Mouse (Mus musculus): ENCODE measurements around the gene Tcp11l1. TPM values are rescaled to one million over a fixed set of nuclear protein-coding genes. Genes with fewer than 3 reads are reported as not detected.

The Tcp11l1 gene
- 10 to 100 TPM; 40.8 to 44.0 TPM for total RNA-seq (2021)

DNA sequence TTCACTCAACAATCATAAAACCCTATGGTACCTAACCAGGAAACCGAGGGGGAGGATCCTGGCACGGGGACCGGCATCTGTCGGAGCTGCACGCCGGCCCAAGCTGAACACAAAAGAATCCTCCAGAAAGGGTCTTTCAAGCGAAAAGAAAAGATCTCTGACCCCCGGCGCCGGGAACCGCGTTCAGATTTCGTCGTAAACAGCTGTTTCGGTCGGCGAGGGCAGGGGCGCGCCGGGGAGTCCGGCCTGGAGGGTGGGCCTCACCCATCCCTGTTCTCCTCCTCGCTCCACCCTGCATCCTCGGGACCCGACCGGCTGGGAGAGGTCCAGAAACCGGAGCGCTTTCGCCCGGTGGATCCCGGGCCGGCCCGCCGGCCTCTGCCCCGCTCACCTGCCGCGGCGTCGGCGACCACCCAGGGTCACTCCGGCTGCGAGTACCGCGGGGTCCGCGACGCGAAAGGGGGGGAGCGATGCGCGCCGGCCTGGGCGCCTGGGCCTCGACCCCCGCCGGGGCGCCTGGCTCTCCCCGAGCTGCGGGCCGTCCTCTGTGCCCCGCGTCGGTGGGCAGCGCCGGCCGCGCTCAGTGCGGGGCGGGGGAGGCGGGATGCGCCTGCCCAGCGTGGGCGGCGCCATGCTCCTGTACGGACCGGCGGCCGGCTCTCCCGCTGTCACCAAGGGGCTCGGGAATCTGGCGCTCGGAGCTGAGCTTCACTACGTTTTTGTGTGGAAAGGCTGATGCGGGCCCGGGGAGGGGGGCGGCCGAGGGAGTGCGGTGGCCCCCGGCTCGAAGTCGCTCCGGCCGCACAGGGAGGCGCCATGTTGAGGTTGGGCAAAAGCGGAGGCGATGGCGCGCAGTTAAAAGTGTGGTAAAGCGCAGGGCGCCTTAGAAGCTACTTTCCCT is at the start of gene Tcp11l1:
Tcp11l1 (minus strand) TSS at position 585 of the 901 bp plus-strand sequence.
- peak; percentile 69 to 71 for DNase-seq

- DNase-seq: no peak
Measured at GRCm38 (mm10) chr2:104750611-104751010, 38.6 kb upstream of the Tcp11l1 start.

GRCm38 (mm10) chr2:104748652-104749183 is 36.7 kb upstream of the Tcp11l1 start:
- no peak for DNase-seq

- no peak for DNase-seq
Measured at GRCm38 (mm10) chr2:104746251-104746650, 34.3 kb upstream of the Tcp11l1 start.

DNA sequence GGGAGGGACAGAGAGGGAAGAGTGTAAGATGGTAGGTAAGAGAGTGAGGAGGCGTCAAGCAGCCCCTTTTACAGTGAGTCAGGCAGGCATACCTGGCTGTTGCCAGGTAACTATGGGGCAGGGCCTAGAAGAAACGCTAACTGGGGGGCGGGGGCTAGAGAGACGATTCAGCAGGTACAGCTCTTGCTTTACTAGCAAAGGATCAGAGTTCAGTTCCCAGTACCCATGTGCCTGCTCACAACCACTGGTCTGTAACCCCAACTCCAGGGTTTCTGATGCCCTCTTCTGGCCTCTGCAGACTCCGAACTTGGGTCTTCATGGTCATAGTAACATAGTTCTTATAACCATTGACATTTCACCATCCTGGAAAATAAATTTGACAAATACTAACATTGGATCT is 32.0 kb upstream of the Tcp11l1 start:
- no peak for DNase-seq

GRCm38 (mm10) chr2:104743160-104743559 is 31.2 kb upstream of the Tcp11l1 start:
- no peak for DNase-seq

DNA sequence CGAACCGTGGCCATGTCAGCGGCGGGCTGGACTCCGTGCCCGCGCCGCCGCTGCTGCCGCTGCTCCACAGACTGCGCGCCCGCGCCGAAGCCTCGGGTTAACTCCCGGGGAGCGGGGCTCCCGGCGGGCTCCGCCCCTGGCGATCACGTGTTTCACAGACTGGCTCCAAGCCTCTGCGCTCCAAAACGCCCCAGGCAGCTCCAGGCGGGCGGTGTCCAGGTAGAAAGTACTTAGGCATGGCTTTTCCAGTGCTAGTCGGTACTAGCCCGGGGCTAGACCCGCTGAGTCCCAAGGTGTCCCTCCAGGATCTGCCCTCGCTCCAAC is 30.7 kb upstream of the Tcp11l1 start, which contains the start of gene Depdc7:
Depdc7 (minus strand) TSS at position 138 of the 324 bp plus-strand sequence.
- peak; percentile 82 to 84 for DNase-seq

DNA sequence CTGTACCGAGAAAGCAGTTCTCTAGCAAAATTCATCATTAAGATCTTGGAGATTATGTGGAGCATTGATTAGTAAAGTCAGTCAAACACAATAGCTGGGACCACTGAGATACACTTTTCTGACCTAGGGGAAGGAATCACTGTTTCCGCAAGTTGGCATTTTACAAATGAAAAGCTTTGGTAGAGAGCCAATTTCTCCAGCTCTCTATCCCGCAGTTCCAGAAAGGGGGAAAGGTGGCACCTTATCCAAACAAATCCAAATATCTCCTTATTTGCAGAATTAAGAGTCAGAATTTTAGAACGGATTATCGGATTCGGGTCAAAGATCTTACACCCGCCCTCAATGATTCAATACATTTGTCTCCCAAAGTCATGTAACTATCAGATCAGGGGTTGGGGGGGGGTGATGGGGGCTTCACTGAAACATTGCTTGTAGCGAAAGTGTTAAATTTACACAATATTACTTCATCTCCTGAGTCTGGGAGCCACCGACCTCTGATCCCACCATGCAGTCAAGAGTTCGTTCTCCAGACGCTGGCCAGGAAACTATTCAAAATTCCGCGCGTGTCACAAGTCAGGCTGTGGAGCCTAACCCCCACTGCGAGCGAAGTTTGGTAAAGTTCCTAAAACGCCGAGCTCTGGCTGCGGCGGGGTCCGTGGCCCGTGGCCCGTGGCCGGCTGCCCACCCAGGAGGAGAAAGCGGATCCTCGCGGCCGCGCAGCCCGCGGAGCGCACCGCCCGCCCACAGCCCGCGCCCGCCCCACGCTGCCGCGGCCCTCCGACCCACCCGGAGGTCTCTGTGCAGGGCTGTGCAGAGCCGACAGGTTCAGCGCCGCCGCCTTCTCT is 30.1 kb upstream of the Tcp11l1 start:
- DNase-seq: no peak

DNA sequence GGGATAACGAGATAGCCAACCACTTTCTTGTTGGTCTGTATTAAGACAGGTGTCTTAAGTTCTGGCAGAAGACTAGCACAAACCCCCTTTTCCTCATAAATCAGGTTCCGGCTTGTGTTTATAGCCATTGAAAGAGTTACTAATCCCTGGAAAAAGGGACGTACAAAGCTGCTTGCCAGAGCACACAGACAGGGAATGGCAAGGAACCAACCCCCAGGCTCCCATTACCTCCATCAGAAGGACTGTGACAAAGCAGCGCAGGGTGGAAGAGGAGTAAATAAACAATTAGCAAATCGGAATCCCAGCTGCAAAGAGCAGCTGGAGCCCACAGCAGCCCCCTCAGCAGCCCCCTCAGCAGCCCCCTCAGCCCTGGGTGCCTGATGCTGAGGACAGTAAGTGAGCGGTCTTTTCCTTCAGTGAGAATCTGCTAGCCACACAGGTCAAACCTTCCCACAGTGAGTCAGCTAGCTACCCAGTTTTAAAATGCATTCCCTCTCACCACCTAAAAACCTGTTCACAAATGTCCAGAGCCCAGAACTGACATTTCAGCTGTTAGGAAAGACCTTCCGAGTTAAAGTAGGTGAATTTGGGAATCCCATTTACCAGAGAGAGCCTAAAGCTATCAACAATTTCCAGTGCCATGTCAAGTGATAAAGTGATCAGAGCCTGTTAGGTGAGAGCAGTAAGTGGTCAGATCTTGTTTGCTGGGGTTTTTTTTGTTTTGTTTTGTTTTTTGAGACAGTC is 29.2 kb upstream of the Tcp11l1 start:
- no peak for DNase-seq

DNA sequence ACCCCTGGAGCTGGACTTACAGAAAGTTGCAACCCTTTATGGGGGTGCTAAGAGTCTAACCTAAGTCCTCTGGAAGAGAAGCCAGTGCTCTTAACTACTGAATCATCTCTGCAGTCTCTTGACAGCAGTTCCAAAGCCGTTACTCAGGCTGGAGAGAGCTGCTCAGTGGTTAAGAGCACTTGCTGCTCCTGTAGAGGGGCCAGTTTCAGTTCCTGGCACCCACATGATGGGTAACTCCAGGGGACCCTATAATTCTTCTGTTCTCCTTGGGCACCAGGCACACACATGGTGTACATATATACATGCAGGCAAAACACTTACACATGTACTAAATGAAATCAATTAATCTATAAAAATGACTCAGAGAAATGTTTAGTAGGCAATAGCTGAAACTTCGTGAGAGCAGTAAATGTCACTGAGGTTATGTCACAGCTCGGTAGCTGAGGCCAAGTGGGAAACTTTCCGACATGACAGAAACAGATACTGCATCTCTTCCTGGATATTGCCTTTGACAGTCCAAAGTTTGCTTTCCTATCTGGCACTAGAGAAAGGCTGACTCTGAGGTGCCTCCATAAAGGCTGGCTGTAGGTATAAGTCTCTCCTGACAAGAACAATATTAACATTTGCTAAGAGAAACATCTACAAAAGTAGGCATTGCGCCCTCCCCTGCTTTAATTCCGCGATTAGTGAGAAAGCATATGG is 28.4 kb upstream of the Tcp11l1 start:
- DNase-seq: no peak

- DNase-seq: no peak
Measured at GRCm38 (mm10) chr2:104739691-104740090, 27.7 kb upstream of the Tcp11l1 start.

DNA sequence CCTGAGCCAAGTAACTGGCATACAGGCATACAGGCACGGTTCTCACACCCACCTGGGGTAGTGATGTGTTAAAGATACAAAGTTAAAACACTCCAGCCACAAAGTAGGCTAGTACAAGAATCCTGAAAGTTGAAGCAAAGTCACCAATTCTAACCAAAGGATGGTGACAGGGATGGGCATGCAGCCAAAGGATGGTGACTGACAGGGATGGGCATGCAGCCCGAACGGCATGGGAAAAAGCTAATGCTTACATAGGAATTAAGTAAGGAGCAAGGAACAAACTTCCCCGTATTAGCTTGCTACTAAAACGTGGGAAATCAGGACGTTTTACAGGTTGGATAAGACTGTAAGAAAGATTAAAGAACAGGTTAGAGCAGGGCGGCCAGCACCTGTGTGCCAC is 24.3 kb upstream of the Tcp11l1 start:
- no peak for DNase-seq

GRCm38 (mm10) chr2:104732562-104733256 is 20.7 kb upstream of the Tcp11l1 start:
- no peak for DNase-seq

GRCm38 (mm10) chr2:104732033-104732444 is 20.1 kb upstream of the Tcp11l1 start:
- DNase-seq: no peak

DNA sequence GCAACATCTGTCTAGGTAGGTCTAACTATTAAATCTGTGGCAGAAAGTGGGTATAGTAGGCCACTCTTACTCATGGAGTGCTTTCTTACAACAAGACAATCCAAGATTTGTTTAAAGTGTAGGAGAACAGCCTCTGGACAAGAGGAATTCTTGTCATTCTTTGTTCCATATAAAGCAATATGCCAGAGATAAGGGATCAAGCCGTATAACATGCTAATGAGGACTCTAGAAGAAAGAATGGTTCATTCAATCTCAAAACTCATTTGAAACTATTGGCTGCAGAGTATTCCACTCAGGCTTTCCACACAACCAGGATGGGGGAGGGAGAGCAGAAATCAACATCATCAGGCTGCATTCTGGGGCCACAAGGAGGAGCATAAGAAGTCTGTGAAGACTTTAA is 15.4 kb upstream of the Tcp11l1 start:
- DNase-seq: no peak

DNA sequence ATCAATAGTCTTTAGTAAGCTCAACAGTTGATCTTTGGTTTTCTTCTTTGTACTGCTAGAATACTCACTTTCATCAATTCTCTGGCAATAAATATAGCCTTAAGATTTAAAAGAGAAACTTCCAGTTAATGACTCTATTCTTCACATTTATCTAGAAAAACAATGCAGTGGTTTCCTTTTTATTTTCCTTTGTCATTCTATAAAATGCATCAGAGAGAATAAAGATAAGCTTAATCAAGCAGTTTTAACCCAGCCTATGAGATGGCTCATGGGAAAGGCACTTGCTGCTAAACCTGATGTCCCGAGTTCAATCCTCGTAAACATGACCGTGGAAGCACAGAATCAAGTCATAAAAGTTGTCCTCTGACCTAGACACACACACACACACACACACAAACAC is 10.1 kb upstream of the Tcp11l1 start:
- DNase-seq: no peak

DNA sequence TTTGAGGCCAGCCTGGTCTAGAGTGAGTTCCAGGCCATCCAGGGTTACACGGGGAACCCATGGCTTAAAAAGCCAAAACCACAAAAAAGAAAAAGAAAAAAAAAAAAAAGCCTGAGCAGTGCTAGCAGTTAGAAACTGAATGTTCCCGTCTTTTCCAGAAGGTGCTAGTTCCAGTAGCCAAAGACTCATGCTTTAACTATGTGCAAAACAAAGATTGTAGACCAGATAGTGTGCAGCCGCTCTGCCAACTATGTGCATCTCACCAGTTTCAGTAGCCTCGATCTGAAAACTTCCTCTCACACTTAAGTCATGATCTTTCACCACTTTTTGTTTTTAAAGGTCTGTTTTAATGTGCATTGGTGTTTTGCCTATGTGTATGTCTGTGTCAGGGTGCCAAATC is 5.9 kb upstream of the Tcp11l1 start:
- no peak for DNase-seq

- no peak for DNase-seq
Measured at GRCm38 (mm10) chr2:104717231-104717735, 5.3 kb upstream of the Tcp11l1 start.

DNA sequence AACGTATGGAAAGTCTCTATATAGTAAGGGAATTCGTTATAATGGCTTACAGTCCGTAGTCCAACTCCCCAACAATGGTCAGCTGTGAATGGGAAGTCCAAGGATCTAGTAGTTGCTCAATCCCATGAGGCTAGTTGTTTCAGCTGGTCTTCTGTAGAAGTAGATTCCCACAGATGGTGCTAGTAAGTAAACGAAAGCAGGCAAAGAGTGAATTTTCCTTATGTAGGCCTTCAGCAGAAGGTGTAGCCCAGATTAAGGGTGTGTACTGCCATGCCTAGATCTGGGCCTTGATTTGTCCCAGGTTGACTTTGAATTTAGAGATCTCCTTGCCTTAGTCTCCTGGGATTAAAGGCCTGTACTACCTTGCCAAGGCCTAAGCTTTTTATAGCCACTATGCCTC is 4.3 kb upstream of the Tcp11l1 start, which contains the start of gene Pin1rt1:
Pin1rt1 (minus strand) TSS at position 101 of the 400 bp plus-strand sequence.
- DNase-seq: no peak

GRCm38 (mm10) chr2:104714254-104714691 is 2.3 kb upstream of the Tcp11l1 start:
- no peak for DNase-seq

DNA sequence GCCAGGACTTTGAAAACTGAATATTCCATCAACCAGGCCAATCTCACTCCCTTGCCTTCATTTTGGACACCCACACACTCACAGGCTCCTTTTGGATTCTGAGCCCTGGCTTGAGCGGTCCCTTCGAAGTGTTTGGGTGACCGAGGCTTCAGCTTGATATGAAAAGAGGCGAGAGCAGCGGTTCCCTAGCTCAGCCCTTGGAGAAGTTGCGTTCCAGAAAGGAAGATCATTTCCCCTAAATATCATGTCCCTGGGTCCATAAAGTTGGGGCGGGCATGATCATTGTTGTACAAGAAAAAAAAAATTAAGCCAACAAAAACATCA is 479 bp upstream of the Tcp11l1 start:
- DNase-seq: no peak
